Mouse (Mus musculus): ENCODE measurements around the gene Pde3b.

DNA sequence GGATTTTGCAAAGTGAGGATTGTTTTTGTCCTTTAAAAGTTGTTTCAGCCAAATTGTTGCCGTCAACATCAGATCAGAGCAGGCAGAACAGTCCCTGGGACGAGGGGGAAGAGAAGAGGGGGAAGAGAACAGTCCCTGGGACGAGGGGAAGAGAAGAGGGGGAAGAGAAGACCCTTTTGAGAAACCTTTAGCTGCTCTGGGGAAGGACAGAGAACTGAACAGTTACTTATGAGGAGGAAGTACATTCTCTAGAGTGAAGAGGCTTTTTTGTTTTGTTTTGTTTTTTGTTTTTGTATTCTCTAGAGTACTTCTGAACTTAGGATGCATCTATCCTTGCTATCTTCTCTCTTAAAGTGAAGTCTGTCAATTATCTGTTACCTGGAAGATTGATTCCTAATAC, 37.8 kb downstream of the Pde3b start:
- TF ChIP-seq CTCF (IDR thresholded peaks at IDR 0.05; ENCODE audit: low read depth) (no peak), EP300 (IDR thresholded peaks at IDR 0.05; ENCODE audit: low read depth) (no peak)
